Mouse (Mus musculus) CH12.LX (cell line): ENCODE results near the gene Ptprd. TPM values are rescaled to one million over a fixed set of nuclear protein-coding genes. Genes with fewer than 3 reads are reported as not detected.

ENCODE experiments used
- DNase-seq: peaks from one replicate; pipeline ENCODE4 v3.0.0-alpha.2; 2013; ENCODE audit errors: extremely low read depth
- H3K27ac ChIP-seq: 2 replicates; pipeline ENCODE4 v1.5.1; 2012; ENCODE audit warnings: low read depth, mild to moderate bottlenecking, control low read depth, moderate library complexity; ENCODE audit not compliant: insufficient read depth
- H3K27me3 ChIP-seq: replicated peaks from 2 replicates; pipeline ENCODE3; 2012; ENCODE audit warnings: inconsistent platforms
- H3K36me3 ChIP-seq, 2 experiments: replicated peaks in 1 of 2; 2 replicates each; pipeline versions ENCODE3 to v1.6.1; 2012; ENCODE audit warnings: inconsistent platforms in 1 of 2, low read length in 1 of 2, mild to moderate bottlenecking in 1 of 2, mixed read lengths in 1 of 2, moderate library complexity in 1 of 2; ENCODE audit not compliant: control insufficient read depth in 1 of 2, insufficient read depth in 1 of 2
- H3K4me1 ChIP-seq, 2 experiments: 2 replicates each; pipeline ENCODE4 v1.6.1; 2012; ENCODE audit warnings: inconsistent platforms in 1 of 2, moderate library complexity in 1 of 2; ENCODE audit not compliant: insufficient read depth in 2 of 2, control insufficient read depth in 1 of 2
- H3K4me2 ChIP-seq: 2 replicates; pipeline ENCODE4 v1.6.1; 2012; ENCODE audit warnings: low read depth, mild to moderate bottlenecking, control low read depth; ENCODE audit not compliant: poor library complexity, insufficient read depth, severe bottlenecking
- H3K4me3 ChIP-seq, 3 experiments: fragments of 150-350 bp in 1 of 3; sonication (generic) in 1 of 3; replicated peaks in 1 of 3; 2 replicates each; pipeline versions ENCODE3 to v1.5.1; 2011 to 2012; ENCODE audit warnings: low read depth in 2 of 3, low read length in 2 of 3, mild to moderate bottlenecking in 2 of 3, moderate library complexity in 2 of 3, control low read depth in 1 of 3, improper control_type of control experiment in 1 of 3, inconsistent platforms in 1 of 3, mixed read lengths in 1 of 3; ENCODE audit not compliant: poor library complexity in 1 of 3
- H3K79me2 ChIP-seq: replicated peaks from 2 replicates; pipeline ENCODE4 v1.6.1; 2012; ENCODE audit warnings: mild to moderate bottlenecking, moderate library complexity; ENCODE audit not compliant: control insufficient read depth, poor library complexity, insufficient read depth, severe bottlenecking; ENCODE audit errors: extremely low read depth
- H3K9ac ChIP-seq: 2 replicates; pipeline ENCODE4 v1.6.1; 2012; ENCODE audit warnings: low read depth, mild to moderate bottlenecking, control low read depth, moderate library complexity; ENCODE audit not compliant: insufficient read depth
- H3K9me3 ChIP-seq: replicated peaks from 2 replicates; pipeline ENCODE3; 2012; ENCODE audit warnings: low read length, inconsistent platforms, mixed read lengths
- BHLHE40 ChIP-seq: IDR thresholded peaks from 2 replicates; pipeline ENCODE4 v1.6.1; 2011; ENCODE audit warnings: mild to moderate bottlenecking, low read depth, low read length, improper control_type of control experiment
- CTCF ChIP-seq, 2 experiments: IDR thresholded peaks in 1 of 2; conservative IDR thresholded peaks in 1 of 2; 2 replicates each; pipeline ENCODE4 v1.5.1; 2011 to 2012; ENCODE audit warnings: low read depth in 2 of 2, low read length in 2 of 2, improper control_type of control experiment in 1 of 2, inconsistent platforms in 1 of 2, mild to moderate bottlenecking in 1 of 2, moderate library complexity in 1 of 2
- E2F4 ChIP-seq: IDR thresholded peaks from 2 replicates; pipeline ENCODE4 v1.6.1; 2011; ENCODE audit warnings: low read depth, low read length, improper control_type of control experiment; ENCODE audit not compliant: insufficient replicate concordance
- HCFC1 ChIP-seq: IDR thresholded peaks from 2 replicates; pipeline ENCODE4 v1.6.1; 2012; ENCODE audit warnings: low read depth, mild to moderate bottlenecking, inconsistent platforms, low read length, improper control_type of control experiment
- IRF4 ChIP-seq: IDR thresholded peaks from 2 replicates; pipeline ENCODE4 v1.6.1; 2014; ENCODE audit warnings: low read depth, mild to moderate bottlenecking, inconsistent platforms, low read length, improper control_type of control experiment
- JUND ChIP-seq: conservative IDR thresholded peaks from 2 replicates; pipeline ENCODE4 v1.6.1; 2011; ENCODE audit warnings: low read depth, low read length, improper control_type of control experiment
- MAZ ChIP-seq: IDR thresholded peaks from 2 replicates; pipeline ENCODE4 v1.6.1; 2012; ENCODE audit warnings: low read depth, mild to moderate bottlenecking, inconsistent platforms, low read length, improper control_type of control experiment, moderate library complexity
- MEF2A ChIP-seq: IDR thresholded peaks from 2 replicates; pipeline ENCODE4 v1.6.1; 2014; ENCODE audit warnings: low read depth, mild to moderate bottlenecking, inconsistent platforms, low read length, improper control_type of control experiment, borderline replicate concordance
- MXI1 ChIP-seq: IDR thresholded peaks from 2 replicates; pipeline ENCODE4 v1.6.1; 2011; ENCODE audit warnings: mild to moderate bottlenecking, low read depth, low read length, improper control_type of control experiment
- MYC ChIP-seq: IDR thresholded peaks from 2 replicates; pipeline ENCODE4 v1.6.1; 2011; ENCODE audit warnings: low read depth, mild to moderate bottlenecking, improper control_type of control experiment, low read length
- NELFE ChIP-seq: IDR thresholded peaks from 2 replicates; pipeline ENCODE4 v1.6.1; 2011; ENCODE audit warnings: low read depth, low read length, improper control_type of control experiment
- NRF1 ChIP-seq: IDR thresholded peaks from 2 replicates; pipeline ENCODE4 v1.6.1; 2014; ENCODE audit warnings: low read depth, mild to moderate bottlenecking, inconsistent platforms, low read length, improper control_type of control experiment, moderate library complexity
- PAX5 ChIP-seq: IDR thresholded peaks from 2 replicates; pipeline ENCODE4 v1.6.1; 2012; ENCODE audit warnings: low read length, inconsistent platforms, mixed read lengths
- POLR2A ChIP-seq: IDR thresholded peaks from 2 replicates; pipeline ENCODE4 v1.6.1; 2011; ENCODE audit warnings: low read depth, mild to moderate bottlenecking, improper control_type of control experiment, low read length
- SIN3A ChIP-seq: IDR thresholded peaks from 2 replicates; pipeline ENCODE4 v1.6.1; 2012; ENCODE audit warnings: low read length, improper control_type of control experiment, inconsistent platforms
- SMC3 ChIP-seq: IDR thresholded peaks from 2 replicates; pipeline ENCODE4 v1.6.1; 2011; ENCODE audit warnings: low read depth, low read length, improper control_type of control experiment
- TBP ChIP-seq: conservative IDR thresholded peaks from 2 replicates; pipeline ENCODE4 v1.6.1; 2011; ENCODE audit warnings: low read depth, low read length, improper control_type of control experiment
- USF1 ChIP-seq: IDR thresholded peaks from 2 replicates; pipeline ENCODE4 v1.6.1; 2014; ENCODE audit warnings: low read depth, mild to moderate bottlenecking, inconsistent platforms, low read length, improper control_type of control experiment
- USF2 ChIP-seq: conservative IDR thresholded peaks from 2 replicates; pipeline ENCODE4 v1.6.1; 2011; ENCODE audit warnings: low read depth, low read length, improper control_type of control experiment
- ZC3H11A ChIP-seq: IDR thresholded peaks from 2 replicates; pipeline ENCODE4 v1.6.1; 2012; ENCODE audit warnings: low read depth, mild to moderate bottlenecking, inconsistent platforms, low read length, improper control_type of control experiment
- ZKSCAN1 ChIP-seq: IDR thresholded peaks from 2 replicates; pipeline ENCODE4 v1.6.1; 2012; ENCODE audit warnings: low read depth, inconsistent platforms, low read length, improper control_type of control experiment, borderline replicate concordance
- ZMIZ1 ChIP-seq: IDR thresholded peaks from 2 replicates; pipeline ENCODE4 v1.6.1; 2012; ENCODE audit warnings: low read depth, mild to moderate bottlenecking, inconsistent platforms, low read length, improper control_type of control experiment
- dilution Hi-C: fragments of 300-500 bp; cut with MboI; formaldehyde crosslinking; loops from 2 replicates; pipeline ENCODE4 v1.14.3; 2020; ENCODE audit warnings: low sequenced_read_pairs; ENCODE audit not compliant: extremely low pct_unique_long_range_greater_than_20kb, extremely low pct_ligation_motif_present
- in situ Hi-C: fragments of 300-500 bp; cut with MboI; formaldehyde crosslinking; loops from 3 replicates; pipeline ENCODE4 v1.14.3; 2019; ENCODE audit warnings: low sequenced_read_pairs, low pct_ligation_motif_present, low pct_unique_long_range_greater_than_20kb, mixed read lengths
- polyA plus RNA-seq: library from polyadenylated mRNA; unstranded; fragments of >175 nt; gene quantifications from 2 replicates; pipeline ENCODE4 v1.2.1, GENCODE M21; 2012; ENCODE audit warnings: low read depth; ENCODE audit not compliant: insufficient read length
- total RNA-seq, 2 experiments: library from RNA; depleted of rRNA; stranded (reverse); fragments of 300-350 nt in 1 of 2; fragments of >200 nt in 1 of 2; gene quantifications; 2 replicates each; pipeline ENCODE4 v1.2.3; 2012 to 2014

The Ptprd gene
- total and polyA plus RNA-seq, 3 experiments = not detected

GRCm38 (mm10) chr4:76996172-76996571, 1215.6 kb downstream of the Ptprd start:
- H3K27me3 ChIP-seq = no peaks in the 10 kb centered on the region
- peaks cover 18% of the 10 kb centered on the region for H3K9me3 ChIP-seq
- no peaks in the 10 kb centered on the region for H3K36me3 ChIP-seq
- TF ChIP-seq CTCF (conservative IDR thresholded peaks at IDR 0.05 in 1 of 2, IDR thresholded peaks at IDR 0.05 in 1 of 2; ENCODE audit: low read depth in 2 of 2, low read length in 2 of 2) (no peak), USF2 (no peak), MYC (no peak), E2F4 (no peak), MXI1 (no peak), POLR2A (no peak), TBP (no peak), MAZ (no peak), USF1 (no peak)
- dilution Hi-C loops = no loop called here
- H3K4me1 ChIP-seq = no peaks in the 10 kb centered on the region
- no peak overlapping the region for H3K4me3 ChIP-seq
- no peak overlapping the region for H3K4me2 ChIP-seq
- H3K27ac ChIP-seq = no peak overlapping the region
- H3K79me2 ChIP-seq = no peaks in the 10 kb centered on the region
- no peak overlapping the region for H3K9ac ChIP-seq
- DNase-seq = no peak
- in situ Hi-C loops = no loop called here

GRCm38 (mm10) chr4:76989961-76990360, 1221.8 kb downstream of the Ptprd start:
- DNase-seq = no peak
- no peak overlapping the region for H3K4me2 ChIP-seq
- no peak overlapping the region for H3K4me3 ChIP-seq
- in situ Hi-C loops (no loop called here), dilution Hi-C loops (no loop called here)
- H3K27ac ChIP-seq = no peak overlapping the region
- no peaks in the 10 kb centered on the region for H3K27me3 ChIP-seq
- H3K79me2 ChIP-seq = no peaks in the 10 kb centered on the region
- no peaks in the 10 kb centered on the region for H3K36me3 ChIP-seq
- no peak for TF ChIP-seq SIN3A
- TF ChIP-seq NELFE = no peak
- TF ChIP-seq NRF1 = no peak
- no peak for TF ChIP-seq SMC3
- no peak for TF ChIP-seq BHLHE40
- no peak for TF ChIP-seq PAX5
- no peak for TF ChIP-seq USF1
- no peak for TF ChIP-seq JUND
- TF ChIP-seq ZMIZ1 = no peak
- TF ChIP-seq POLR2A = no peak
- TF ChIP-seq HCFC1 = no peak
- no peak for TF ChIP-seq ZC3H11A
- TF ChIP-seq MYC = no peak
- no peak for TF ChIP-seq IRF4
- TF ChIP-seq ZKSCAN1 = no peak
- no peak for TF ChIP-seq MEF2A
- peaks cover 10% of the 10 kb centered on the region for H3K9me3 ChIP-seq
- no peaks in the 10 kb centered on the region for H3K4me1 ChIP-seq
- H3K9ac ChIP-seq = no peak overlapping the region
